Mouse (Mus musculus) lung, postnatal 0 days (tissue): Measurements from ENCODE around the gene Fam149a.

ENCODE experiments used
- CTCF ChIP-seq: IDR thresholded peaks from 2 replicates; pipeline ENCODE4 v1.5.1; 2016; ENCODE audit warnings: antibody characterized with exemption, mild to moderate bottlenecking
- EP300 ChIP-seq: IDR thresholded peaks from 2 replicates; pipeline ENCODE4 v1.6.1; 2016; ENCODE audit warnings: antibody characterized with exemption, mild to moderate bottlenecking, control low read depth

DNA sequence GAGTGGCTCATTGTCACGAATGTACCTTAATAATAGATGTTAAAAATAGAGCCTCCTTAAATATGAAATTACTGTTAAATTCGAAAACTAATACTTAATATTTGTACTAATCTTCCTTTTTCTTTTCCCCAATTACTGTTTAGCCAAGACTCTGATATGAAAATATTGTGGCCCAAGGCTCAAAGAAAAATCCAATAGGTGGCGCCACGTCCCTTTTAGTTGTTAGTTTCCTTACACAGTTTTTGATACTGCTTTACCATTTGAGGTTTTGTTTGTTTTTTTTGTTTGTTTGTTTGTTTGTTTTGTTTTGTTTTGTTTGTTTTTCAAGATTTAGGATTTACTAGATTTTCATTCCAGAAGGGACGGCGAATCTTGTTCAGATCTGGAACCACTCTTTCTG, 19.8 kb downstream of the Fam149a start:
- TF ChIP-seq EP300 (no peak), CTCF (peak; percentile 50)
